Mouse (Mus musculus) cerebellum, postnatal 4 days (tissue): ENCODE measurements around the gene Rasa2.

ENCODE experiments used
- DNase-seq, 2 experiments: peaks; one replicate each; pipeline ENCODE4 v3.0.0; 2022; ENCODE audit warnings: low spot score in 2 of 2, mixed read lengths in 1 of 2

The Rasa2 gene

GRCm38 (mm10) chr9:96639451-96639850 lies 8.0 kb upstream of the Rasa2 start:
- DNase-seq = peak in 1 of 2 experiments; percentile 45

GRCm38 (mm10) chr9:96638508-96638907 lies 7.1 kb upstream of the Rasa2 start:
- no peak for DNase-seq

GRCm38 (mm10) chr9:96637157-96637548 lies 5.7 kb upstream of the Rasa2 start:
- DNase-seq = no peak

GRCm38 (mm10) chr9:96636423-96637156 lies 5.2 kb upstream of the Rasa2 start:
- DNase-seq = no peak

GRCm38 (mm10) chr9:96635899-96636298 lies 4.5 kb upstream of the Rasa2 start:
- DNase-seq = no peak

- no peak for DNase-seq
Observed at GRCm38 (mm10) chr9:96635176-96635575, 3.8 kb upstream of the Rasa2 start.

- DNase-seq = no peak
Observed at GRCm38 (mm10) chr9:96633771-96634170, 2.4 kb upstream of the Rasa2 start.

GRCm38 (mm10) chr9:96632756-96633155 lies 1.3 kb upstream of the Rasa2 start:
- DNase-seq = no peak

- DNase-seq = no peak
Observed at GRCm38 (mm10) chr9:96632073-96632690, 765 bp upstream of the Rasa2 start.

GRCm38 (mm10) chr9:96630571-96631388 lies 637 bp downstream of the Rasa2 start:
- no peak for DNase-seq

- DNase-seq = no peak
Observed at GRCm38 (mm10) chr9:96629151-96629550, 2.3 kb downstream of the Rasa2 start.

GRCm38 (mm10) chr9:96627557-96628085 lies 3.8 kb downstream of the Rasa2 start:
- DNase-seq = no peak

- DNase-seq = no peak
Observed at GRCm38 (mm10) chr9:96627042-96627441, 4.4 kb downstream of the Rasa2 start.

- DNase-seq = no peak
Observed at GRCm38 (mm10) chr9:96618448-96619176, 12.8 kb downstream of the Rasa2 start.

- DNase-seq = no peak
Observed at GRCm38 (mm10) chr9:96612297-96612696, 19.1 kb downstream of the Rasa2 start.

GRCm38 (mm10) chr9:96611693-96612293 lies 19.6 kb downstream of the Rasa2 start:
- no peak for DNase-seq

- no peak for DNase-seq
Observed at GRCm38 (mm10) chr9:96610813-96611212, 20.6 kb downstream of the Rasa2 start.

- no peak for DNase-seq
Observed at GRCm38 (mm10) chr9:96603416-96603815, 28.0 kb downstream of the Rasa2 start.

- no peak for DNase-seq
Observed at GRCm38 (mm10) chr9:96597899-96598298, 33.5 kb downstream of the Rasa2 start.

- no peak for DNase-seq
Observed at GRCm38 (mm10) chr9:96592670-96593600, 38.5 kb downstream of the Rasa2 start.
